Mouse (Mus musculus): Measurements from ENCODE around the gene Cdc45. TPM values are rescaled to one million over a fixed set of nuclear protein-coding genes. Genes with fewer than 3 reads are reported as not detected.

Cdc45 gene
- total and polyA plus RNA-seq, 3 experiments, result 87.4 to 90.2 TPM; not detected in 1

DNA sequence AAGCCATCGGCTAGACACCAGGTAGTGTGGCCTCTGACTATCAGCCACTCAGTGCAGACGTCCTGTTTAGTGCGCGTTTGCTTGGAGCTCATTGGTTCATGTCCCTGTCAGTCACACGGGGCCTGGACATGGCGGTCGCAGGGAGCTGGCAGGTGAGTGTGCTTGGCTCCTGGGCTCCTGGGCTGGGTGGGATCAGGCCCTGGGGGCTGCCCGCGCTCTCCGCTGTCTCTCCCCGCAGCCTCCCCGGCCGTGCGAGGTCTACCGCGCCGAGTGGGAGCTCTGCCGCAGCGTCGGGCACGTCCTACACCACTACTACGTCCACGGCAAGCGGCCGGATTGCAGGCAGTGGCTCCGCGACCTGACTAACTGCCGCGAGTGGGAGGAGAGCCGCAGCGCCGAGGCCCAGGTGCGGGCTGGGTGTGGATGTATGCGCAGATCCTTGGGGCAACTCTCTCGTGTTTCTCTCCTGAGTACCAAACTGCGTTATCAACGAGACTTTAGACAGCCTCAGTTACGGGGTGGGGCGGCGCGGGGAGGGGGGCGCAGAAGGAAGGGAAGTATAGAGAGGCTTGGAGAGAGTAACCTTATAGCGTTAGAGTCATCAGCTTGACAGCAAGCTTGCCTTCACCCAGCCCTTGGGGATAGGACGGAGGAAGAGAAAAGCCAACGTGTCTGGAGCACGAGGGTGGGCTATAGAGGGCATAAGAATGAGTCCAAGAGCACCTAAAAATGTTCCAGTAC, 24.9 kb upstream of the Cdc45 start, which contains the start of the genes 2510002D24Rik and Gm28539:
Gene 2510002D24Rik, plus strand, starts transcription at position 111 of the 741 bp plus-strand sequence.
Gene Gm28539, plus strand, starts transcription at position 117 of the 741 bp plus-strand sequence.
- Histone ChIP-seq H3K27ac (ENCODE audit: control insufficient read depth, low read depth, low read length) (peak within 1 kb of the TSS; percentile 53), H3K36me3 (ENCODE audit: control insufficient read depth in 1 of 2, insufficient read depth in 2 of 2, low read length in 2 of 2) (peaks cover 7 to 9% of the 10 kb centered on the region in 2 experiments)

GRCm38 (mm10) chr16:18836073-18836467, 24.3 kb upstream of the Cdc45 start:
- Histone ChIP-seq H3K79me2 (ENCODE audit: control insufficient read depth, insufficient read depth, low read length, poor library complexity) (peaks cover 6% of the 10 kb centered on the region), H3K4me3 (ENCODE audit: control insufficient read depth in 1 of 2, insufficient read depth in 1 of 2, low read depth in 2 of 2, low read length in 2 of 2) (peak overlapping the region; percentile 90 to 92), H3K27me3 (ENCODE audit: control insufficient read depth in 1 of 2, insufficient read depth in 2 of 2, low read length in 2 of 2) (no peaks in the 10 kb centered on the region), H3K9ac (ENCODE audit: control insufficient read depth, low read depth, low read length, poor library complexity, severe bottlenecking) (peak overlapping the region; percentile 8; the same call in 1 of the 2 replicates), H3K4me1 (ENCODE audit: control insufficient read depth in 1 of 2, insufficient read depth in 2 of 2, low read length in 2 of 2) (peaks cover 4% of the 10 kb centered on the region in 2 experiments; a peak in 2 of 4 replicates), H3K27ac (ENCODE audit: control insufficient read depth, low read depth, low read length) (no peak overlapping the region), H3K36me3 (ENCODE audit: control insufficient read depth in 1 of 2, insufficient read depth in 2 of 2, low read length in 2 of 2) (peaks cover 9 to 12% of the 10 kb centered on the region in 2 experiments), H3K9me3 (replicated peaks; ENCODE audit: insufficient read depth, low read length) (no peaks in the 10 kb centered on the region)
- no peak for TF ChIP-seq SMC3 (IDR thresholded peaks at IDR 0.05; ENCODE audit: low read depth, low read length)
- no peak for TF ChIP-seq ZC3H11A (IDR thresholded peaks at IDR 0.05; ENCODE audit: low read depth, low read length)
- TF ChIP-seq MEF2A (IDR thresholded peaks at IDR 0.05; ENCODE audit: extremely low read depth, insufficient replicate concordance, low read depth, low read length, poor library complexity, severe bottlenecking), result no peak
- no peak for TF ChIP-seq EP300 (IDR thresholded peaks at IDR 0.05; ENCODE audit: low read depth in 1 of 2, low read length in 2 of 2)
- no peak for TF ChIP-seq GATA1 (IDR thresholded peaks at IDR 0.05; ENCODE audit: low read depth, low read length)
- TF ChIP-seq NELFE (IDR thresholded peaks at IDR 0.05; ENCODE audit: low read depth, low read length), result no peak
- TF ChIP-seq POLR2A (IDR thresholded peaks at IDR 0.05; ENCODE audit: control insufficient read depth in 1 of 2, insufficient read depth in 1 of 2, low read depth in 1 of 2, low read length in 2 of 2, poor library complexity in 1 of 2), result no peak
- TF ChIP-seq NRF1 (IDR thresholded peaks at IDR 0.05; ENCODE audit: insufficient read depth, low read depth, low read length, poor library complexity, severe bottlenecking), result no peak
- TF ChIP-seq ELF1 (IDR thresholded peaks at IDR 0.05; ENCODE audit: low read depth, low read length), result no peak
- no peak for TF ChIP-seq MAFK (IDR thresholded peaks at IDR 0.05; ENCODE audit: borderline replicate concordance, low read depth, low read length)
- no peak for TF ChIP-seq MAX (IDR thresholded peaks at IDR 0.05; ENCODE audit: low read length)
- no peak for DNase-seq (ENCODE audit: low read depth, low spot score)

More for the DNA sequence above, 24.9 kb upstream of the Cdc45 start, which contains the start of the genes 2510002D24Rik and Gm28539:
- Histone ChIP-seq H3K4me1 (ENCODE audit: control insufficient read depth in 1 of 2, insufficient read depth in 2 of 2, low read length in 2 of 2) (peaks cover 4% of the 10 kb centered on the region in 2 experiments; a peak in 2 of 4 replicates), H3K4me3 (ENCODE audit: control insufficient read depth in 1 of 2, insufficient read depth in 1 of 2, low read depth in 2 of 2, low read length in 2 of 2) (peak within 1 kb of the TSS; percentile 90 to 92), H3K79me2 (ENCODE audit: control insufficient read depth, insufficient read depth, low read length, poor library complexity) (peaks cover 6% of the 10 kb centered on the region), H3K9ac (ENCODE audit: control insufficient read depth, low read depth, low read length, poor library complexity, severe bottlenecking) (peak within 1 kb of the TSS; percentile 86), H3K9me3 (replicated peaks; ENCODE audit: insufficient read depth, low read length) (no peaks in the 10 kb centered on the region), H3K27me3 (ENCODE audit: control insufficient read depth in 1 of 2, insufficient read depth in 2 of 2, low read length in 2 of 2) (no peaks in the 10 kb centered on the region)
- TF ChIP-seq MAX (IDR thresholded peaks at IDR 0.05; ENCODE audit: low read length) (0 out of 2 replicates have a peak, but pooled peaks have one; percentile 23), CHD1 (IDR thresholded peaks at IDR 0.05; ENCODE audit: low read depth, low read length) (no peak), HCFC1 (IDR thresholded peaks at IDR 0.05; ENCODE audit: low read depth, low read length) (peak; percentile 75), MAZ (IDR thresholded peaks at IDR 0.05; ENCODE audit: low read depth, low read length) (peak; percentile 78), NELFE (IDR thresholded peaks at IDR 0.05; ENCODE audit: low read depth, low read length) (peak; percentile 84), TCF12 (IDR thresholded peaks at IDR 0.05; ENCODE audit: low read depth, low read length) (0 out of 2 replicates have a peak, but pooled peaks have one; percentile 20), POLR2A (IDR thresholded peaks at IDR 0.05; ENCODE audit: control insufficient read depth in 1 of 2, insufficient read depth in 1 of 2, low read depth in 1 of 2, low read length in 2 of 2, poor library complexity in 1 of 2) (peak; percentile 81 to 90), ELF1 (IDR thresholded peaks at IDR 0.05; ENCODE audit: low read depth, low read length) (no peak), TBP (IDR thresholded peaks at IDR 0.05; ENCODE audit: low read depth, low read length) (peak; percentile 26; the same call in 1 of the 2 replicates), MYB (IDR thresholded peaks at IDR 0.05; ENCODE audit: low read depth, low read length) (no peak), CHD2 (IDR thresholded peaks at IDR 0.05; ENCODE audit: low read length) (peak; percentile 26), ZMIZ1 (IDR thresholded peaks at IDR 0.05; ENCODE audit: low read depth, low read length) (0 out of 2 replicates have a peak, but pooled peaks have one; percentile 51), MYC (IDR thresholded peaks at IDR 0.05; ENCODE audit: low read depth, low read length) (no peak), BHLHE40 (IDR thresholded peaks at IDR 0.05; ENCODE audit: borderline replicate concordance, low read depth, low read length) (no peak), POLR2AphosphoS2 (IDR thresholded peaks at IDR 0.05; ENCODE audit: low read length) (peak; percentile 81; the same call in 1 of the 2 replicates)
- DNase-seq (ENCODE audit: low read depth, low spot score), result peak; percentile 96
